Mouse (Mus musculus) heart, embryonic 11.5 days (tissue): ENCODE data around the gene Hopx. TPM values are rescaled to one million over a fixed set of nuclear protein-coding genes. Genes with fewer than 3 reads are reported as not detected.

Source experiments
- ATAC-seq: fragments of 200-750 bp; cut with Nextera tagmentation; replicated peaks from 2 replicates; pipeline ENCODE4 v1.8.0; 2017; ENCODE audit warnings: moderate library complexity; ENCODE audit not compliant: insufficient number of reproducible peaks, low FRiP score, low TSS enrichment
- H3K27ac ChIP-seq: fragments of 300-500 bp; sonication (generic); 2 replicates; pipeline ENCODE4 v1.5.1; 2014; ENCODE audit warnings: mild to moderate bottlenecking, low read depth, low read length
- H3K27me3 ChIP-seq: fragments of 300-500 bp; sonication (generic); 2 replicates; pipeline ENCODE4 v1.6.1; 2014; ENCODE audit warnings: mild to moderate bottlenecking, low read length, mixed read lengths; ENCODE audit not compliant: control insufficient read depth, insufficient read depth
- H3K36me3 ChIP-seq: fragments of 300-500 bp; sonication (generic); 2 replicates; pipeline ENCODE4 v1.6.1; 2014; ENCODE audit warnings: mild to moderate bottlenecking, low read length, moderate library complexity, mixed read lengths; ENCODE audit not compliant: control insufficient read depth, insufficient read depth
- H3K4me1 ChIP-seq: fragments of 300-500 bp; sonication (generic); 2 replicates; pipeline ENCODE4 v1.6.1; 2014; ENCODE audit warnings: low read length; ENCODE audit not compliant: control insufficient read depth, insufficient read depth
- H3K4me2 ChIP-seq: fragments of 300-500 bp; sonication (generic); 2 replicates; pipeline ENCODE4 v1.6.1; 2014; ENCODE audit warnings: mild to moderate bottlenecking, moderate library complexity
- H3K4me3 ChIP-seq: fragments of 300-500 bp; sonication (generic); 2 replicates; pipeline ENCODE4 v1.5.1; 2014; ENCODE audit warnings: low read depth, low read length
- H3K9ac ChIP-seq: fragments of 300-500 bp; sonication (generic); 2 replicates; pipeline ENCODE4 v1.6.1; 2014; ENCODE audit warnings: mild to moderate bottlenecking, low read depth, low read length, moderate library complexity
- H3K9me3 ChIP-seq: fragments of 300-500 bp; sonication (generic); replicated peaks from 2 replicates; pipeline ENCODE4 v1.6.1; 2016; ENCODE audit warnings: low read length; ENCODE audit not compliant: control insufficient read depth
- WGBS: fragments of 180-500 bp; shearing (Covaris S2); extraction: QIAGEN DNeasy Blood & Tissue Kit; methylation state at CpG from one replicate; pipeline ENCODE4 v1.1.7; 2014; ENCODE audit not compliant: insufficient replicate concordance; 5-methylcytosine and 5-hydroxymethylcytosine counted together
- polyA plus RNA-seq: library from polyadenylated mRNA; unstranded; fragments of >200 nt; fragmentation: Nextera tagmentation; extraction: Ambion mirVana; gene quantifications from 2 replicates; pipeline ENCODE4 v1.2.1, GENCODE M21; 2014

Gene Hopx
- polyA plus RNA-seq, 1 experiment from 2014 or later: 19.7 TPM

- H3K4me1 ChIP-seq: 0 out of 2 replicates have a peak, but pooled peaks cover 3% of the 10 kb centered on the region
- H3K36me3 ChIP-seq: no peaks in the 10 kb centered on the region
- no peak overlapping the region for H3K27ac ChIP-seq
- ATAC-seq: no peak
- H3K9ac ChIP-seq: no peak overlapping the region
- no peaks in the 10 kb centered on the region for H3K9me3 ChIP-seq
- no peak overlapping the region for H3K4me3 ChIP-seq
- no peaks in the 10 kb centered on the region for H3K27me3 ChIP-seq
- WGBS: 29% methylated on average over 7 of the region's 7 CpGs
- H3K4me2 ChIP-seq: no peak overlapping the region
Measured at GRCm38 (mm10) chr5:77151075-77151474, 36.2 kb upstream of the Hopx start.

GRCm38 (mm10) chr5:77148021-77148621 is 33.2 kb upstream of the Hopx start:
- Histone ChIP-seq H3K9me3 (no peaks in the 10 kb centered on the region), H3K9ac (no peak overlapping the region), H3K4me2 (no peak overlapping the region), H3K4me3 (no peak overlapping the region), H3K27me3 (no peaks in the 10 kb centered on the region), H3K27ac (peak overlapping the region; percentile 50), H3K4me1 (0 out of 2 replicates have a peak, but pooled peaks cover 3% of the 10 kb centered on the region), H3K36me3 (no peaks in the 10 kb centered on the region)
- 57% methylated on average over 6 of the region's 6 CpGs for WGBS
- peak; percentile 58; the same call in 1 of the 2 replicates for ATAC-seq

GRCm38 (mm10) chr5:77146459-77147170 is 31.7 kb upstream of the Hopx start:
- Histone ChIP-seq H3K36me3 (no peaks in the 10 kb centered on the region), H3K9me3 (no peaks in the 10 kb centered on the region), H3K9ac (no peak overlapping the region), H3K4me3 (no peak overlapping the region), H3K27ac (no peak overlapping the region), H3K4me1 (0 out of 2 replicates have a peak, but pooled peaks cover 3% of the 10 kb centered on the region), H3K4me2 (no peak overlapping the region), H3K27me3 (no peaks in the 10 kb centered on the region)
- no peak for ATAC-seq
- 65% methylated on average over 4 of the region's 4 CpGs for WGBS

- H3K4me3 ChIP-seq: no peak overlapping the region
- ATAC-seq: no peak
- WGBS: 70% methylated on average over 5 of the region's 5 CpGs
Measured at GRCm38 (mm10) chr5:77144647-77145046, 29.7 kb upstream of the Hopx start.

GRCm38 (mm10) chr5:77143076-77143475 is 28.2 kb upstream of the Hopx start:
- Histone ChIP-seq H3K27ac (no peak overlapping the region), H3K9ac (no peak overlapping the region), H3K4me1 (peaks cover 3% of the 10 kb centered on the region; the same call in 1 of the 2 replicates), H3K4me2 (no peak overlapping the region), H3K4me3 (no peak overlapping the region), H3K36me3 (no peaks in the 10 kb centered on the region), H3K27me3 (no peaks in the 10 kb centered on the region), H3K9me3 (no peaks in the 10 kb centered on the region)
- WGBS: 64% methylated on average over 3 of the region's 3 CpGs
- no peak for ATAC-seq

More at GRCm38 (mm10) chr5:77144647-77145046, 29.7 kb upstream of the Hopx start:
- H3K27ac ChIP-seq: no peak overlapping the region
- H3K4me2 ChIP-seq: no peak overlapping the region
- H3K9me3 ChIP-seq: no peaks in the 10 kb centered on the region
- no peaks in the 10 kb centered on the region for H3K36me3 ChIP-seq
- no peaks in the 10 kb centered on the region for H3K27me3 ChIP-seq
- no peak overlapping the region for H3K9ac ChIP-seq
- peaks cover 3% of the 10 kb centered on the region; the same call in 1 of the 2 replicates for H3K4me1 ChIP-seq

- Histone ChIP-seq H3K27ac (no peak overlapping the region), H3K9me3 (no peaks in the 10 kb centered on the region), H3K4me1 (peaks cover 7% of the 10 kb centered on the region; the same call in 1 of the 2 replicates), H3K36me3 (no peaks in the 10 kb centered on the region), H3K9ac (no peak overlapping the region), H3K4me2 (no peak overlapping the region), H3K27me3 (no peaks in the 10 kb centered on the region), H3K4me3 (no peak overlapping the region)
- 77% methylated on average over 7 of the region's 7 CpGs for WGBS
- ATAC-seq: no peak
Measured at GRCm38 (mm10) chr5:77141336-77141735, 26.4 kb upstream of the Hopx start.

GRCm38 (mm10) chr5:77140861-77141260 is 25.9 kb upstream of the Hopx start:
- ATAC-seq: no peak
- Histone ChIP-seq H3K4me1 (peaks cover 7% of the 10 kb centered on the region; the same call in 1 of the 2 replicates), H3K36me3 (no peaks in the 10 kb centered on the region), H3K9me3 (no peaks in the 10 kb centered on the region), H3K27ac (no peak overlapping the region), H3K9ac (no peak overlapping the region), H3K27me3 (no peaks in the 10 kb centered on the region), H3K4me3 (no peak overlapping the region), H3K4me2 (no peak overlapping the region)
- 88% methylated on average over 6 of the region's 6 CpGs for WGBS

- Histone ChIP-seq H3K4me1 (peaks cover 7% of the 10 kb centered on the region; the same call in 1 of the 2 replicates), H3K9me3 (no peaks in the 10 kb centered on the region), H3K27ac (no peak overlapping the region), H3K27me3 (no peaks in the 10 kb centered on the region), H3K36me3 (no peaks in the 10 kb centered on the region), H3K9ac (no peak overlapping the region), H3K4me2 (peak overlapping the region; percentile 44), H3K4me3 (no peak overlapping the region)
- WGBS: 35% methylated on average over 6 of the region's 6 CpGs
- ATAC-seq: no peak
Measured at GRCm38 (mm10) chr5:77140108-77140507, 25.2 kb upstream of the Hopx start.
